Mouse (Mus musculus) thymus, adult 2 months (tissue): ENCODE results near the gene Myrf.
A peak's percentile ranks its signal among the peaks of the same experiment; 100 is the strongest.

Source experiments
- CTCF ChIP-seq: fragments of 200-500 bp; IDR thresholded peaks from 2 replicates; pipeline ENCODE4 v1.5.1; 2012; ENCODE audit warnings: mild to moderate bottlenecking, control low read depth, low read length, moderate library complexity, borderline replicate concordance; ENCODE audit not compliant: control insufficient read depth, poor library complexity, insufficient read depth; ENCODE audit errors: extremely low read depth
- POLR2A ChIP-seq: fragments of 200-500 bp; IDR thresholded peaks from 2 replicates; pipeline ENCODE4 v1.6.1; 2012; ENCODE audit warnings: mild to moderate bottlenecking, low read length, control low read depth, moderate library complexity; ENCODE audit not compliant: control insufficient read depth, poor library complexity, insufficient read depth; ENCODE audit errors: extremely low read depth

DNA sequence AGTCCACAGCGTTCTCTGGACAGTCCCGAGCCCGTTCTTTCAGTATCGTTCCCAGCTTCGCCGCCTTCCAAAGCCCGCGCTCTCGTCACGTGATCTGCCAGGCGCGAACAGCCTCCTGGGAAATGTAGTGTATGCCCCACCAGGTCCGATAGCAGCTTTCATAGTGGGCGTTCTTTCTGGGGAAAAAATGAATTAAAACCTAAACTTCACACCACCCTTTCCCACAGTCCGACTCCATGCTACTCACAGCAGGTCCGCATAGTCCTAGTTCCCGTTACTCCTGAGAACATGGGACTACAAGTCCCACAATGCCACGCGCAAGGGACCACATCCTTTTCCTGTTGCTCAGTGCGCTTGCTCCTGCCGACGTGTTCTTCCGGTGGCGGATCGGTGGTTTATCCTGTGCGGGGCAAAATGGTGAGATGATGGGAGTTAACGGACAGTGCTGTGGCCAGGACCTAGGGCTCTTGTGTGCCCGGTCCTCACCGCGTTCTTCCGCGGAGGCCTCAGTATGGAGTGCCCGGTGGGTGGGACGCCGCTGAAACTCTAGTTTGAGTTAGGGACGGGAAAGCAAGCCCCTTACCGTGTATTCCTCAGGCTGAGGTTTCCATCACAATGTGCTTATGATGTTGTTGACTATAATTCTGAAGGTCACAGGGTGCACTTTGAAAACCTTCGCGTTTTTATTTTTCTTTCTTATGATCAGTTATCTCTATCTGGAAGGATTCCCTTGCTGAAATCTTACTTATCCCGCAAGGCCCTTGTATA lies 36.5 kb downstream of the Myrf start, which contains the start of the genes Tmem258 and Fen1:
- TF ChIP-seq CTCF (no peak), POLR2A (peak; percentile 38)
